Mouse (Mus musculus) thymus, adult 18-20 months (tissue): ENCODE data around the gene Fam187b.

Experiments
- DNase-seq, 2 experiments: peaks; one replicate each; pipeline ENCODE4 v3.0.0; 2022; ENCODE audit warnings: mixed read lengths in 2 of 2

Fam187b gene

DNA sequence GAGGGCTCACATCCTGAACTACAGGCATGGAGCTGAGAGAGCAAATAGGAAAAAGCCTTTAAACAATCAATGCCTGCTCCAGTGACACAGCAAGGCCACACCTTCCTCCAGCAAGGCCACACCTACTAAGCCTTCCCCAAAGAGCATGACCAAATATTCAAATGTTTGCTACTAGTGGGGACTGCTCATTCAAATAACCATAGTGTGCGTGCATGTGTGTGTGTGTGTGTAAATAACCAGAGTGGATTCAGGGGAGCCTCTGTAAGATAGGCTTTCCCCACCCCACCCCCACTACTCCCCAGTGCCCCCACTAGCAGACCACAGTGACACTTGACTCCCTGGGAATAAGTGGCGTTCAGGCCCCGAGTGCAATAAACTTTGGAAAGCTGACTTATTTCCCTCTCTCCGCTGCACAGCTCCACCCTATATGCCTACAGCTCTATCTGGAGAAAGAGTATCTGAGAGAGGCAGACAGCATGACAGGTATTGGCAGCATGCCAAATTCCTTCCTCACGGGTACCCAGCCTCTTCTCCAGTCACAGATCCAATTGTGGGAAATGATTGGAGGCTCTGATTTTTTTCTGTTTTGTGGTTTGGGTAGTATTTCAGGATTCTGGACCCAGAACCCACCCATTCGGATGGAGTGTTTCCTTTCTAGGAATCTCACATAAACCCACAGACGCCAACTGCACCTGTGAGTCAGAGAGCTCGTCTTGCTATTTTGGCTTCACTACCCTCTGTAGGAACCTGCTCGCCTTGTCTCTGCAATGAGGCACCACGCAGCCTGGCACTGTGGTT is 43.7 kb downstream of the Fam187b start:
- no peak for DNase-seq

DNA sequence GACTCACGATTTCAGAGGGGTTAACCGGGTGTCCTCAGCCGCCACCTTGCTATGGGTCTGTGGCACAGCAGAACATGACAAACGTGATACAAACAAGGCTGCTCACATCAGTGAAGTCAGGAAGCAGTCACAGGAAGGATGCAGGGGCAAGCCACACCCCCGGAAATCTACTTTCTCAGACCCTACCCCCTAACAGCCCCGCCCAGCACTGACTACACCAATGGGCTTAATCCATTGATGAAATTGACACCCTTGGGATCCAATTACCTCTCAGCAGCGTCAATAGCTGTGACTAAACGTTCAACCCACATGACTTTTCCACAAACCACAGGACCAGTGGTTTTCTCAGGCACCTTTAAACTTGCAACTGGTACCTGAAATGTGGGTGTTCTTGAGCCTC is 55.0 kb downstream of the Fam187b start:
- DNase-seq = no peak

DNA sequence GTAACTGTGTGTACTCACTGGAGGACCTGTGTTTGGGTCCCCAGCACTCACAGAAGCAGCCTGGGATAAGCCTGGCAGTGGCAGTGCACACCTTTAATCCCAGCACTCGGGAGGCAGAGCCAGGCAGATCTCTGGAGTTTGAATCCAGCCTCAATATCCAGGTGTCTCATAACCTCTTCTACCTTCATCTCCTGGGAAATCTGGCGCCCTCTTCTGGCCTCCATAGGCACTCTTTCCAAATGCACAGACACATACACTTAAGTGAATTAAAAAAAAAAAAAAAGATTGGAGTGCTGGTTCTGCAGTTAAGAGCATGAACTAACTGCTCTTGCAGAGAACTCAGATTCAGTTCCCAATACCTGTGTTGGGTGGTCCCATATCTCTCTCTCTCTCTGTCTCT is 57.1 kb downstream of the Fam187b start:
- no peak for DNase-seq

DNA sequence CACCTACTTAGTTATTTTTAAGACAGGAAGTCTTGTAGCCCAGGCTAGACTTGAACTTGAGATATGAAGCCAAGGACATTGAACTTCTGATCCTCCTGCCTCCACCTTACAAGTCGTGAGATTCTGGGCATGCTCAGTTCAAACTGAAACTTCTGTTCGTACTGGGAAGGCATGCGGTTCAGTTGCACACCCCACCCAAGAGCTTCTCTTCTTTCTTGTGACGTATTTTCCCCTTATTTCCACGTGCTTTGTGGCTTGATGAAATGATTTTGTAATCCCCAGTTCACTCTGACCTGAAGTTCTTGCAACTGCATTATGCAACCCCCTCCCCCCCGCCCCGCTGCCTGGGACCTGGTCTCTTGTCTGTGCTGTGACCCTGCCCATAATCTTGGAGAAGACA is 58.1 kb downstream of the Fam187b start:
- no peak for DNase-seq

DNA sequence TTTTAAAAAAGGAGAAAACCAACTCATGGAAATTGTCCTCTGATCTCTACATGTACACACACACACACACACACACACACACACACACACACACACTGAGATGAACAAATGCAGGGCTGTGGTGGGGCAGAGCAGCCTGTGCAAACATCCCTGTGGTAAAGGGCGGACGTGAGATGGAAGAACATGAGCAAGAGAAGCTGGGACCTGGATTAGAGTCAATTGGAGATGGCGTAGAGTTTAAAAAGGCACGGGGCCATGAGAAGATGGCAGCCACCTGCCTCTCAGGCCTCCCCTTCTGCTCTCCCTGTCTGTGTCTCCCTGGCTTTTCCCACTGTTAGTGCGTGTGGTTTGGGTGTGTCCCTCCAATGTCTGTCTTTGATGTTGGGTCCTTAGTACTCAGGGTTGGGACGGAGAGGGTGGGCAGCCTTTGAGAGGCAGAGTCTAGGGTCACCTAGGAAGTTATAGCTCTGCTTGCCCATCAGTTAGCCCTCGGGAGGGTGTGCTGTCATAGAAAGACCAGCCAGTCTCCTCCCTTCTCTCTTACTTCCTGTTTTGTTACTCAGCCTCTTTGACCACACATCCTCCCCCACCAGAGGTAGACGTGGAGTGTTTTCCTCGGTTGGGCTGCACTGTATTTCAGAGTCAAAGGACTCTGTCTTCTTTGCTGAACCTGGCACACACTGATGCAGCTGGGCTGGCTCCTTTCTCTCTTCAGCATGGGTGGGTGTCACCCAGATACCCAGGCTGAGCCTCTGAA is 60.0 kb downstream of the Fam187b start:
- DNase-seq = peak; percentile 58 to 79

DNA sequence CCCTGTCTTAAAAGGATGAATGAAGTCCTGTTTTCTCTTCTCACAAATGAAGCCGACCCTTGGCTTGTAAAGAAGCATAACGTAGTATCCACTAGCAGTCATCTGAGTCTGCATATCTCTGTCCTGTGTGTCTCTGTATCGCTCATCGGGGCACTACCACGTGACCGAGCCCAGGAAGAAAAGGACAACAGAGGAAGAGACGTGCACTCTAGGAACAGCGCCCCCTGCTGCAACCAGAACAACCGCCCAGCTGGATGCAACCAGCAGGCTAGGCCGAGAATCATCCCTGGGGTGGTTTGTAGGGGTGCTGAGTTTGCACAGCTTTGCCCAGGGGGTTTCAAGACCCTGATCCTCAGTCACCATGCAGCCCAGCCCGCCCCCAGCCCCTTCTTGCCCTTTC is 61.2 kb downstream of the Fam187b start:
- DNase-seq = no peak

DNA sequence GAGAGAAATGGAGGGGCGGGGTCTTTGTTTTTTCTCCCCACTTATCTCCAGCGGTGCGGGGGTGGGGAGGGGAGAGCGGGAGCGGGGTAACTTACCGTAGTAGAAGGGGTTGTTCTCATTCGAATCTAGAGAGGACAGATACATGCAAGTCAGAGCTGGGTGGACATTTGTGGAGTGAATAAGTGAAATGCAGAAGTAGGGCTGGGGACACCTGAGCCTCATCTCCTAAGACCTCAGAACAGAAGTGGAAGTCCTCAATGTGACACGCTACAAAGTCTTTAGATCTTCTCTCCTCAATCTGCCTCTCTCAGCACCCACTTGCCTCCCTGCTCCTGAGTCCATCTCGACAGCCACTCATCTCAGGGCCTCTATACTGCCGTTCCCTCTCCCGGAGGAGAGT is 61.7 kb downstream of the Fam187b start:
- no peak for DNase-seq

DNA sequence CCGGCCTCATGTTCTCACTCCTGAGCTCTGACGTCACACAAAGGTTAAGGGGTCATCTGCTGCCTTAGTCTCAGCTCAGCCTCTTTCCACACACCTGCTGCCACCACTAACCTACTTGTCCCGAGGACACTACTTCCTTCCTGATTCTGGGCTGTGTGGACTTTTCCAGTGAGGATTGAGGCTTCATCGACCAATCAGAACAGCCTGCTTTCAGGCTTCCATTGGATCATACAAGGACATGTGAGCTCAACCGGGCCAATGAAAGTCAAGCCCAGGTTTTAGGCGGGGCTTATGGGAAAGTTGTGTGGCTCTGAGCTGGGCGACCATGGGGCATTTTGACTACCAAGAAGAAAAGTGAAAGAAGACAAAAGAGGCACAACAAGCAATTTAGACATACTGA is 63.3 kb downstream of the Fam187b start:
- DNase-seq = no peak

DNA sequence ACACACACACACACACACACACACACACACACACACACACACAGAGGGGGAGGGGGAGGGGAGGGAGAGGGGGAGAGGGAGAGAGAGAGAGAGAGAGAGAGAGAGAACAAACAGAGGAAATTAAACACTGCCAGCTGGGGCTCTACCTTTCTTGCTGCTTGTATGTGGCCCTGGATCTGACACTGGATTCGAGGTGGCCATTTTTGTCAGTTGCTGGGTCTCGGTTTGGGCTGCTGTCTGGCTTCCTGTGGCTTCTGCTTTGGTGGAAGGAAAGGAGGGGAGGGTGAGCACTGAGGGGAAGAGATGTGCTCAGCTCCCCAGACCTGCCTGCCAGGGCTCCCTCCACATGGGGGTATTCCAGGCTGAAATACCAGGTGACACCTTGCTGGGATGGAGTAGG is 64.1 kb downstream of the Fam187b start:
- peak in 1 of 2 experiments; percentile 61 for DNase-seq

DNA sequence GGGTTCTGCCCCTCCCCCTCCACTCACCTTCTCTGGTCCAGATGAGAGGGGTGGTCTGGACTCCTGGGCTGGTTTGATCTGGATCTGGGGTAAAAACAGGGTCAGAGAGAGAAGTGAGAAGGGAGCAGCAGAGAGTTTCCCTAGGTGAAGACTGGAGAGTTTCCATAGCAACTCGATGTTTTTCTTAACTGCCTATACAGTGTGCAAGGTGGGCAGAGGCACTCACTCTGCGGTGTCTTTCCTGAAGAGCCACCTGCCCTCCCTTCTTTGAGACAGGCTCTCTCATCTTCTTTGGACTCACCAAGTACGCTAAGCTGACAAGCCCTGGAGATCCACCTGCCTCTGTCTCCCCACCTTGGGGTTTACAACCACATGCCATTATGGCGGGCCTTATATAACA is 65.4 kb downstream of the Fam187b start:
- DNase-seq = no peak
